Mouse (Mus musculus) limb, embryonic 10.5 days (tissue): ENCODE results near the gene Ppp2r3a. TPM values are rescaled to one million over a fixed set of nuclear protein-coding genes. Genes with fewer than 3 reads are reported as not detected.
A peak's percentile ranks its signal among the peaks of the same experiment; 100 is the strongest.

ENCODE experiments used
- DNase-seq: peaks from one replicate; pipeline ENCODE4 v3.0.0-alpha.2; 2017; ENCODE audit warnings: low spot score
- H3K27ac ChIP-seq: fragments of 300-500 bp; sonication (generic); 2 replicates; pipeline ENCODE4 v1.5.1; 2016; ENCODE audit warnings: mild to moderate bottlenecking
- H3K27me3 ChIP-seq: fragments of 300-500 bp; sonication (generic); 2 replicates; pipeline ENCODE4 v1.6.1; 2016; ENCODE audit warnings: low read depth, mild to moderate bottlenecking; ENCODE audit not compliant: poor library complexity, severe bottlenecking
- H3K36me3 ChIP-seq: fragments of 300-500 bp; sonication (generic); 2 replicates; pipeline ENCODE4 v1.6.1; 2016; ENCODE audit warnings: mild to moderate bottlenecking, moderate library complexity
- H3K4me1 ChIP-seq: fragments of 300-500 bp; sonication (generic); 2 replicates; pipeline ENCODE4 v1.6.1; 2016
- H3K4me3 ChIP-seq: fragments of 300-500 bp; sonication (generic); 2 replicates; pipeline ENCODE4 v1.5.1; 2016; ENCODE audit warnings: mild to moderate bottlenecking, moderate library complexity
- H3K9me3 ChIP-seq: fragments of 300-500 bp; sonication (generic); replicated peaks from 2 replicates; pipeline ENCODE4 v1.6.1; 2016; ENCODE audit warnings: mild to moderate bottlenecking
- WGBS: fragments of 180-500 bp; shearing (Covaris S2); methylation state at CpG from one replicate; pipeline ENCODE4 v1.1.7; 2016; 5-methylcytosine and 5-hydroxymethylcytosine counted together
- polyA plus RNA-seq: library from polyadenylated mRNA; unstranded; fragments of >200 nt; fragmentation: Nextera tagmentation; extraction: Ambion mirVana; gene quantifications from 2 replicates; pipeline ENCODE4 v1.2.1, GENCODE M21; 2016

Ppp2r3a gene
- polyA plus RNA-seq, 1 experiment from 2014 or later, result 10.3 TPM

DNA sequence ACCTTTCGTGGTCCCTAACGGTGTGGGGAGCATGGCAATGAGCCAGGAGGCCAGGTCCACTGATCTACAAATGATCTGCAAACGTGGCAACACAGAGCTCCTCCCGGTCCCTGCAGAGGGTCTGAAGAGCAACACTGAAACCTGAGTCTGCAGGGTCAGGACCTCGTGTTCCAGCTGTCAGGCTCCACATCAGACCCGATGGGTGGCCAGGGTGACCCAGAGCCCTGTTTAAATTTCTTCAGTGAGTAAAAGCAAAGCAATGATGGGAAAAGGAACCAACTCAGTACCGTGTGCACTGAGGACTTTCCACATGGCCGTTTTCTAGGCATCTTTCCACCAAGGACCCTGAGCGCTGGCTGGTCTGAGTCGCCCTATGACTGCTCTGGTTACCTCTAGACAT, 28.6 kb upstream of the Ppp2r3a start:
- no peak for DNase-seq
- peaks cover 6% of the 10 kb centered on the region for H3K4me1 ChIP-seq
- H3K9me3 ChIP-seq, result no peaks in the 10 kb centered on the region
- 64% methylated on average over 10 of the region's 10 CpGs for WGBS
- H3K36me3 ChIP-seq, result no peaks in the 10 kb centered on the region
- H3K4me3 ChIP-seq, result no peak overlapping the region
- H3K27me3 ChIP-seq, result no peaks in the 10 kb centered on the region
- H3K27ac ChIP-seq, result no peak overlapping the region

DNA sequence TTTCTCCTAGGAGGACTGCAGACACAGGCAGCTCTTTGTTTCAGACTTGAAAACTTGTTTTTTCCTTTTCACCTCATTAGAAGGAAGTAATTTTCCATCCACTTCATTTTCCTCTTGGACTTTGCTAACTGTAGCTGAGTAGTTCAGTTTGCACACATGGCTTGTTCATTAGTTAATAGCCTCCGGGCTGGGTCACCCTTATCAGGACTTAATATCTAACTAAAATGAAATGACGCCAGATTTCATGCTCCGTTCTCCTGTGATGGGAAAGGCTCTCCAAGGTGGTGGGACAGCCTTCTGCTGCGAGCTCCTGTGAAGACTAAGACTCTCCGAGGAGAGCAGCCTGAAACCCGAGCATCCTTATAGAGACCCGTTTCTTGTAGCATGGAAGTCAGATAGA, 21.1 kb upstream of the Ppp2r3a start:
- Histone ChIP-seq H3K27me3 (no peaks in the 10 kb centered on the region), H3K36me3 (no peaks in the 10 kb centered on the region), H3K9me3 (no peaks in the 10 kb centered on the region), H3K27ac (no peak overlapping the region), H3K4me3 (no peak overlapping the region), H3K4me1 (peaks cover 11% of the 10 kb centered on the region)
- DNase-seq, result no peak
- 80% methylated on average over 7 of the region's 7 CpGs for WGBS

DNA sequence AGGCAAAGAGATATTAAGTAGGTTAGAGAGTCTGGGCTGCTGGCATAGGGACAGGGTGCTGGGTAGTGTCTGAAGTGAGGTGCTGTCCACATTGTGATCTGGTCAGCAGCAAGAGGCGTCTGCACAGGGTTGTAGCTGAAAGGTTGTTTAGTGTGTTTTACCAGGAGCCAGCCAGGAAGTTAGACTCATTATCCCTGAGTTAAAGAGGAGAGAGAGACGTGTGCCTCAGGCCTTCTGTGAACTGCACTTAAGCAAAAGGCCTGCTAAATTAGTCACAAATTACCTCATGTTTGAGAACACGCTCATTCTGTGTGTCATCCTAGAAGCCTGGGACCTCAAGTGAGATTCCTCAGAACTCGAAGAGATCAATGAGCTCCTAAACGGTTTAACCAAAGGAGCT, 18.4 kb upstream of the Ppp2r3a start:
- Histone ChIP-seq H3K27me3 (no peaks in the 10 kb centered on the region), H3K4me3 (no peak overlapping the region), H3K36me3 (no peaks in the 10 kb centered on the region), H3K9me3 (no peaks in the 10 kb centered on the region), H3K27ac (0 out of 2 replicates have a peak overlapping the region, but pooled peaks have one; percentile 19), H3K4me1 (peaks cover 18% of the 10 kb centered on the region)
- WGBS, result 19% methylated on average over 5 of the region's 5 CpGs
- DNase-seq, result no peak

DNA sequence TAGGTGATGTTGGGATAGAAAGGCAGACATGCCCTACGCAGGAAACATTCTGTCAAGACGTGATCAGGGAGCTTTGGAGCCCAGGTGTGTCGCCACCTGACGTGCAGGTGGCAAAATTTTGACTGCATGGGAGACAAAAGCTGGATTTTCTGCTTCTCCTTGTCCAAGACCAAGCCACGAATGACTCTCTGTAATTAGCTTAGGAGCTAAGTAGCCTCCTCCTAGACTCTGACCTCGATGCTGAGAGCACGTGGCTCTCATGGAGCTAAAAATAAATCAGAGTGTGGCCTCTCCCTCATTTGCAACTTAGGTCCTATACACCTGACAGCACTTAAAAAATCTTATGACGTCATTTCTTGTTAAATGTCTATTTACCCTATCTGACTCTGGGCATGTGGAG, 14.4 kb upstream of the Ppp2r3a start:
- Histone ChIP-seq H3K27ac (no peak overlapping the region), H3K4me3 (no peak overlapping the region), H3K36me3 (no peaks in the 10 kb centered on the region), H3K27me3 (no peaks in the 10 kb centered on the region), H3K4me1 (peaks cover 21% of the 10 kb centered on the region), H3K9me3 (no peaks in the 10 kb centered on the region)
- 78% methylated on average over 8 of the region's 8 CpGs for WGBS
- DNase-seq, result no peak

DNA sequence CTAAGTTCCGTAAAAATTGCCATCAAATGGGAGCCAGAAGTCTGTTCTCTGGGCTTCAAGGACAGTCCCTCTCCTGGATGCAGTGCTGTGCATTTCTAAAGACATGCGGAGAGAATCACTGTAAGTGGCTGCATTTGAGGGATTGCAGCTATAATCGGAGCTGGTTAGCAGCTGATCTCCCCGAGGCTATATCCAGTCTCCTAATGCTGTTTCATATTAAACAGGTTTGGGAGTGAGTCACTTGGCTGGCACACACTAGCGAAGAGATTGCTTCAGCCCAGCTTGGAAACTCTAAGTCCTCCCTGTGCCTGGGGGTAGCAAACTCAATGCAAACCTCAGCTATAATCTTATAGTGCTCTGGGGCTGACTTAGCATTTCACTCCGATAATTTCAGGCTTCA, 14.0 kb upstream of the Ppp2r3a start:
- H3K4me1 ChIP-seq, result peaks cover 21% of the 10 kb centered on the region
- H3K9me3 ChIP-seq, result no peaks in the 10 kb centered on the region
- WGBS, result 53% methylated on average over 6 of the region's 6 CpGs
- DNase-seq, result no peak
- no peak overlapping the region for H3K4me3 ChIP-seq
- H3K27me3 ChIP-seq, result no peaks in the 10 kb centered on the region
- no peaks in the 10 kb centered on the region for H3K36me3 ChIP-seq
- peak overlapping the region; percentile 17; the same call in 1 of the 2 replicates for H3K27ac ChIP-seq

DNA sequence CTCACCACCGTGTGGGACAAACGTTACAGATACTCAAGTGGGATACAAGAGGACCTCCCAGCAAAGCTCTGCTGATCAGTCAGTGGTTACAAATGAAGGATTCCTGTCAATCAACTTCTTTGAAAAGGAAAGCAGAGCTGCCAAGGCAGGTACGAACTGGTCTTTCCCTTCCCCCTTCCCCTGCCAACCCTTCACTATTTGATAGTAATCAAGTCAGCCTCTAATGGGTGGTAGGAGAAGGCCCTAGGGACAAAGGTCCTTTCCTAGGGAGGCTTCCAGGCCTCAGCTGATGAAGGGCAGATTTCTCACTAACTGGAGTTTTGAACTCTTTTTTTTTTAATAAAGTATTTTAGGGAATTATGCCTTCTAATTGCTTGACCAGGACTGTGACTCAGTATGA, 11.2 kb upstream of the Ppp2r3a start:
- WGBS, result 93% methylated on average over 3 of the region's 3 CpGs
- Histone ChIP-seq H3K27ac (no peak overlapping the region), H3K27me3 (no peaks in the 10 kb centered on the region)

DNA sequence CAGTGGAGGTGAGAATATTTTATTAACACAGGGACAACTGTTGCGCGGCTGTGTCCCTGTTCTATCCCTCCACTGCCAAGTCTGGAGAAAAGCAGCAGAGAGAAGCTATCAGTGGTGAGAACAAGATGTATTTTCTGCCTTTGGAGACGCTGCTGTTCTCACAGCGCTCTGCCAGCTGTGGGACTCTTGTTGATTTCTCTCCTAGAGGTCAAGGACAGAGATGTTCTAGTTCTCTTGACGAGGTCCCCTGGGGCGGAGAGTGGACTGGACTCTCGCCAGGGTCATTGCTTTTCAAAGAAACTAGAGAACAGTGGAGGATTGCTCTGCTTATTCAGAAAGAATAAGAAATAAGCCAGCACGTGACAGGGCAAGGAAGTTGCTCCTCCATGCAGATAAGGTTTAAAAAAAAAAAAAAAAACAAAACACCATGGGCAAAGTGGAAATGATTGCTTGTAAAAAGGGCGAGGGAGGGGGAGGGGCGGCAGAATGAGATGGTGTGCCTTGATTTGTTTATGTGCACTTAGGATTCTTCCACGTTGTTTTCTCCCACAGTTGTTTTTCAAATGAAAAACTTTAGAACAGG, 10.5 kb upstream of the Ppp2r3a start:
- H3K36me3 ChIP-seq, result no peaks in the 10 kb centered on the region
- DNase-seq, result no peak
- 61% methylated on average over 11 of the region's 11 CpGs for WGBS
- H3K4me1 ChIP-seq, result peaks cover 10% of the 10 kb centered on the region
- H3K9me3 ChIP-seq, result no peaks in the 10 kb centered on the region
- H3K4me3 ChIP-seq, result no peak overlapping the region
- H3K27me3 ChIP-seq, result no peaks in the 10 kb centered on the region
- H3K27ac ChIP-seq, result no peak overlapping the region

More for the DNA sequence above, 11.2 kb upstream of the Ppp2r3a start:
- peaks cover 10% of the 10 kb centered on the region for H3K4me1 ChIP-seq
- no peaks in the 10 kb centered on the region for H3K36me3 ChIP-seq
- no peak for DNase-seq
- no peak overlapping the region for H3K4me3 ChIP-seq
- no peaks in the 10 kb centered on the region for H3K9me3 ChIP-seq

DNA sequence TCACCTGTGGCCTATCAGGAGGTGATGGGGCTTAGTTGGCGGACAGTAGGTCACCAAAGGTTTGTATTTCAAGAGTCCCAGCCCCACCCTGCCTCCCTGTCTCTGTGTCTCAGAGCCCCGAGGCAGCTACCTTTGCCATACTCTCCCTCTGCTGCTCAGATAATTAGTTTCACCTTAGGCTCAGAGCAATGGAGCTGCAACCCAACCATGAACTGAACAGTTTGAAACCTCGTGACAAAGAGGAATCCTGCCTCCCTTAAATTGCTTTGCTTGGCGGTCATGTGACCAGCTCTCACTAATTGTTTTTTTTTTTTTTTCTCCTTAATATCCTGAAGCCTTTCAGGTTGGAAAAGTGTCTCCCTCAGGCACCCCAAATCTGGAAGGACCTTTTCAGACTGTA, 9.8 kb upstream of the Ppp2r3a start:
- Histone ChIP-seq H3K36me3 (no peaks in the 10 kb centered on the region), H3K4me1 (peaks cover 10% of the 10 kb centered on the region), H3K27ac (no peak overlapping the region), H3K27me3 (no peaks in the 10 kb centered on the region), H3K4me3 (no peak overlapping the region), H3K9me3 (no peaks in the 10 kb centered on the region)
- 59% methylated on average over 4 of the region's 4 CpGs for WGBS
- DNase-seq, result no peak

DNA sequence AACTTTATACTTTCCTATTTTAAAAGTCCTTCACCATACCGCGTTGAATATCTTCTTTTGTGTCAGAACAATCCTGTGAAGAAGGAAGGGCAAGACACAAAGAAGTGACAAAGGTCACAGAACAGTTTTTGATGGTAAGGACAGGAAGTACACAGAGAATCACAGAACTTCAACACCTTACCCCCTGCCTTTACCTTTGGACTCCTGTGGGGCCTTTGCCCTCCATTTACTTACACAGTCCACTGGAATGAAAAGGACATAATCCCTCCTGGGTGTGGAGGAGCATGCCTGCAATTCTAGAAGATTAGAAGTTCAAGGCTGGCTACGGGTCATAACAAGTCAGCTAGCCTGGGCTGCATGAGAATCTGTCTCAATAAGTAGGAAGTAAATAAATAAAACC, 1.5 kb upstream of the Ppp2r3a start:
- DNase-seq, result no peak
- no peaks in the 10 kb centered on the region for H3K27me3 ChIP-seq
- H3K27ac ChIP-seq, result no peak overlapping the region
- no peaks in the 10 kb centered on the region for H3K9me3 ChIP-seq
- H3K36me3 ChIP-seq, result no peaks in the 10 kb centered on the region
- WGBS, result 76% methylated on average over 3 of the region's 3 CpGs
- peaks cover 13% of the 10 kb centered on the region for H3K4me1 ChIP-seq
- H3K4me3 ChIP-seq, result no peak overlapping the region

DNA sequence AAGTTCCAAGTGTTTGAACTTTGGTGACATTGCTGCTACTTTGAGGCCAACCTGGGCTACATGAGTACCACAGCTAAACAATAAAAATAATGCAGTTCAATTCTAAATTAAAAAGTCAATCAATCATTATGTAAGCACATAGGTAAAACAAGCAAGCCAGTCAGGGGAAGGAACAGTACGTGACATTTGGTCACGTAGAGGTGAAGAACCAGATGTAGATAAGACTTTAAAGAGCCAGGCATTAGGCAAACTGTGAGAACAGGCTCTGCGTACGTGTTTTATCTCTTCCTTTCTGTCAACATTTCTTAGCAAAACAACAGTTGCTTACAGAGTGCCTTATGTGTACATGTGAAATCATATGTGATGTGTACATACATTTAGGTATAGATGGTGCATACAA, 946 bp upstream of the Ppp2r3a start:
- Histone ChIP-seq H3K9me3 (no peaks in the 10 kb centered on the region), H3K36me3 (no peaks in the 10 kb centered on the region), H3K4me3 (no peak overlapping the region), H3K27me3 (no peaks in the 10 kb centered on the region), H3K27ac (no peak overlapping the region), H3K4me1 (peaks cover 13% of the 10 kb centered on the region)
- DNase-seq, result no peak
- WGBS, result 27% methylated on average over 4 of the region's 4 CpGs

DNA sequence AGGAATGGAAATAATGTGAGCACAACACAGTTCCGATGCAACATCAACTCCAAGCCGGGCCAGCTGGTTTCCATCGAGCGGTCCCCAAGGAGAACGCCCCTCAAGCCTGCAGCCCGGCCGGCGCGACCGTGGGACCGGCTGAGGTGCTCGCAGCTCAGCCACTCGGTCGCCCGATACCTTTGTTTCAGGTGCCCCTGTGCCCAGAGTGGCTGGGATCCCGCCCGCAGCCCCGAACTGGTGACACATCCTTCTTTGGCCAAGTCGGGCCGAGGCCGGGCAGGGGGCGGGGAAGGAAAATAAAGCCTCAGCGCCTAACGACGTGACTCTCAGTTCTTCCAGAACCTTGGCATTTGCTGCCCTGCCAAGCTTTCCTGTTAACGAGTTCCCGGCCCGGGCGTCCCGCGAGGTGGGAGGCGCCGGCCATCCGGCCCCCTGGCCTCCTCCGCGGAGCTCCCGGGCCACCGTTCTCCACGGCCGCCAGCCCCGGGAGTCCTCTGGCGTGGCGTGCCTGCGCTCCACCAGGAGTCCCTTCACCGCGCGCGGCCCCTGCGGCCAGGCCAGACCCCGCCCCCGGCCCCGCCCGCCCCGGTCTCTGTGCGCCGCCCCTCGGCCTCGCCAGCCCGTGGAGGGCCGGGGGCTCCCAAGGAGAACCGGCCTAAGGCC, 483 bp downstream of the Ppp2r3a start:
- Histone ChIP-seq H3K36me3 (no peaks in the 10 kb centered on the region), H3K4me3 (peak overlapping the region; percentile 76), H3K4me1 (peaks cover 13% of the 10 kb centered on the region), H3K27me3 (no peaks in the 10 kb centered on the region), H3K27ac (peak overlapping the region; percentile 96), H3K9me3 (no peaks in the 10 kb centered on the region)
- under 1% methylated on average over 61 of the region's 61 CpGs for WGBS
- peak; percentile 89 for DNase-seq

DNA sequence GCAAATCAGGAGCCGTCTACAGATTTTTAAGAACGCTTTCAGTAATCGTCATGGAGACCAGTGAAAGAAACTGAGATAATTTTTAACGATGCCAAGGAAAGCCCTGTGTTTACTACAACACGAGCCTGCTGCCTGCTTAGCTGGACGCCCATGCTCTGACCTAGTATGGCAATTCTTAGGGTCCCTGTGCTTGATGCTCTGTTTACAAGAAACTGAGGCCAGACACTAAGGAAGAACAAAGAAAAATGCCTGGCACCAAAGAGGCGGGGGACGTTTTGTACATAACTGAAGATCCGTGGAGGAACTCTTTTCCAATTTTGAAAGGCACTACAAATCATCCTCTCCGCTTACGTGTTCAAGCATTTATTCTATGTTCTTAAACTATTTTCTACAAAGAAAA, 1.1 kb downstream of the Ppp2r3a start:
- Histone ChIP-seq H3K4me1 (peaks cover 13% of the 10 kb centered on the region), H3K27ac (peak overlapping the region; percentile 96), H3K36me3 (no peaks in the 10 kb centered on the region), H3K27me3 (no peaks in the 10 kb centered on the region), H3K9me3 (no peaks in the 10 kb centered on the region), H3K4me3 (peak overlapping the region; percentile 76)
- no peak for DNase-seq
- 17% methylated on average over 11 of the region's 11 CpGs for WGBS

DNA sequence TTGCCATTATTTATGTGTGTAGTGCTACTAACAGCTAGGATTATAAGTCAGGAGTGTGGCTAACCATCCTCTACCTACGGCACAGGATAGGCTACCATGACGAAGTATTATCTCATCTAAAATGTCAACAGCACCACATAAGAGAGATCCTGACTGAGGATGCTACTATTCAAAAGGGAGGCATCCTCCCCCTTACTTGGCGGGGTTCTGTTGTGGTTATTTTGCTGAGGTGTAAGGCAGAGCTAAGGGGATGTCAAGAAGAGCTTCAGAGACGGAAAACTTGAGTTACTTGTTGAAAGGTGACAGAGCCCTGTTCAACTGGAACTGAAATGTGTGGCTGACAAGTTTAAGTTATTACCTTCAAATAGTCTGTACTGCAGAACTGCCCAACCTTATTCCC, 2.0 kb downstream of the Ppp2r3a start:
- DNase-seq, result no peak
- 73% methylated on average over 4 of the region's 4 CpGs for WGBS
- Histone ChIP-seq H3K27me3 (no peaks in the 10 kb centered on the region), H3K4me1 (peaks cover 13% of the 10 kb centered on the region), H3K36me3 (no peaks in the 10 kb centered on the region), H3K4me3 (no peak overlapping the region), H3K27ac (no peak overlapping the region), H3K9me3 (no peaks in the 10 kb centered on the region)

DNA sequence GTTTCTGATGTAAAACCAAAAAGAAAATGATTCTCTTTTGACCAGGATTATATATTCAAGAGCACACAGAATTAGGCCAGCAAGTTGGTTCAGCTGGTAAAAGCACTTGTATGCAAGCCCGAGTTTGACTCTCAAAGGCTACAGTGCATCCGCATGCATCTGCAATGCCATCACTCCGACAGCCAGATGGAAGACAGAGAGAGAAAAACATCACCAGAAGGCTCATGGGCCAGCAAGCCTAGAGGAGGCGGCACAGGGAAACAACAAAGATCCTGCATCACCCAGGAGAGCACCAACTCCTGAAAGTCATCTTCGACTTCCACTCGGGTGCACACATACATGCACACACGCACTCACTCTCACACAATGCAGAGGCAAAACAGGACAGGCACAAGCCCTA, 4.1 kb downstream of the Ppp2r3a start:
- no peaks in the 10 kb centered on the region for H3K9me3 ChIP-seq
- DNase-seq, result no peak
- no peaks in the 10 kb centered on the region for H3K36me3 ChIP-seq
- no peak overlapping the region for H3K27ac ChIP-seq
- H3K27me3 ChIP-seq, result no peaks in the 10 kb centered on the region
- WGBS, result 85% methylated on average over 7 of the region's 7 CpGs
- H3K4me3 ChIP-seq, result no peak overlapping the region
- peaks cover 13% of the 10 kb centered on the region for H3K4me1 ChIP-seq
